Mouse (Mus musculus) small intestine, adult 2 months (tissue): ENCODE measurements around the gene Ssbp3.

Source experiments
- CTCF ChIP-seq: fragments of 200-500 bp; IDR thresholded peaks from 2 replicates; pipeline ENCODE4 v1.5.1; 2012; ENCODE audit warnings: low read depth, mild to moderate bottlenecking, control low read depth, inconsistent platforms, low read length, moderate library complexity, mixed read lengths; ENCODE audit not compliant: insufficient replicate concordance, insufficient read length; ENCODE audit errors: extremely low read depth
- POLR2A ChIP-seq: fragments of 200-500 bp; IDR thresholded peaks from 2 replicates; pipeline ENCODE4 v1.6.1; 2012; ENCODE audit warnings: low read depth, mild to moderate bottlenecking, control low read depth, inconsistent platforms, low read length, moderate library complexity

DNA sequence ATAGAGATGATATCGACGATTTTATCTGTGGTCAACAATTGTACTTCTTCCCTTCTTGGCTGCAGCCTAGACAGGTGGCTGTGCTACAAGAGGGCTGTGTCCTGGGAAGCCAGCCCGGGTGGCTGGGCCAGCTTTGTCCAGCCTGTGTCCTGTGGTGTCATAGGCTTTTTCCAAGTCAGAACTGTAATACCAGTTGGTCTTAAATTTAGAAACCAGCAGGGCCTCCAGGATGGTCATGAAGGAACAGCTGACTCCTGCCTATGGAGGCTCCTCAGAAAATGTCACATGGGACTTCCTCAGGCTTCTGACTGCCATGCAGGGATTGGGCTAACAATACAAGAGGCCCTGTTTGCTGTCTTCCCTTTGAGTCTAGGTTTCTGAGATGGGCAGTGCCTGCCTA is 102.1 kb downstream of the Ssbp3 start:
- TF ChIP-seq CTCF = no peak
- TF ChIP-seq POLR2A = no peak
